Mouse (Mus musculus) Patski (cell line): ENCODE results near the gene Tmem238. TPM values are rescaled to one million over a fixed set of nuclear protein-coding genes. Genes with fewer than 3 reads are reported as not detected.

Experiments used
- ATAC-seq: fragments of 100-300 bp; one replicate; pipeline ENCODE4 v1.8.0; 2021
- CTCF ChIA-PET: fragments of 350-600 bp; sonication (Branson Sonifier 250); formaldehyde crosslinking; loops from one replicate; lab custom pipeline; 2022; ENCODE audit warnings: inconsistent platforms; lab: Charles Lee
- POLR2A ChIA-PET: fragments of 350-600 bp; sonication (Branson Sonifier 250); formaldehyde crosslinking; loops from one replicate; lab custom pipeline; 2022; ENCODE audit warnings: antibody characterized with exemption, inconsistent platforms; lab: Charles Lee
- DNase-seq: peaks from one replicate; pipeline ENCODE4 v3.0.0-alpha.2; 2011; ENCODE audit warnings: low read depth, low spot score
- H3K27me3 ChIP-seq: fragments of 371-371 bp; one replicate; pipeline ENCODE4 v1.5.1; 2021
- CTCF ChIP-seq: fragments of 100-300 bp; IDR thresholded peaks from one replicate; pipeline ENCODE4 v1.5.1; 2021
- in situ Hi-C: fragments of 300-500 bp; cut with MboI; formaldehyde crosslinking; loops from 3 replicates; pipeline ENCODE4 v1.11.1; 2018; ENCODE audit warnings: low pct_unique_long_range_greater_than_20kb, mixed read lengths
- polyA plus RNA-seq: library from polyadenylated mRNA; unstranded; gene quantifications from one replicate; pipeline ENCODE4 v1.2.3, GENCODE M21; 2021

Gene Tmem238
- polyA plus RNA-seq, 1 experiment from 2014 or later, result 5.7 TPM

DNA sequence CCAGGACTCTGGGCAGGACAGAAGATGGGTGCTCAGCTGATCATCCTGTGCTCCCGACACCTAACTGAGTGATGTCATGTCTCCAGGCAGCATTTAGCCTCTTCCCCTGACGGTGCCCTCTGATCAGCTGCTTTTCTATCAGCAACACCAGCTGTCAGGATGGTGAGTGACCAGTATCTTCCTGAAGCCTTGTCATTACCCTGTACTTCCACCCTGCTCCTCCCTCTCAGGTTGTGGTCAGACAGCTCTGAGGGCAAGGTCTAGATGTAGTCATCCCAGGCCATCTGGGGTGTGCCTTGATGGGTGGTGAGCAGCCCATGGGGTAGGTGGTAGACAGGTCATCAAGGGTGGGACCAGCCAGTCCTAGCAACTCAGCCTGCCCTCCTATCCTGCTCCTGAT, 40.3 kb downstream of the Tmem238 start:
- DNase-seq (no peak), ATAC-seq (no peak)
- in situ Hi-C loops, result no loop called here
- no peak for TF ChIP-seq CTCF
- ChIA-PET POLR2A (interaction anchor here (1.0 to 1.2 kb wide), 2 partner anchors 27 to 40 kb away, joined by 3 to 4 read pairs; partner anchors contain the start of gene Tmem238), CTCF (no interaction called here)
- no peaks in the 10 kb centered on the region for H3K27me3 ChIP-seq

DNA sequence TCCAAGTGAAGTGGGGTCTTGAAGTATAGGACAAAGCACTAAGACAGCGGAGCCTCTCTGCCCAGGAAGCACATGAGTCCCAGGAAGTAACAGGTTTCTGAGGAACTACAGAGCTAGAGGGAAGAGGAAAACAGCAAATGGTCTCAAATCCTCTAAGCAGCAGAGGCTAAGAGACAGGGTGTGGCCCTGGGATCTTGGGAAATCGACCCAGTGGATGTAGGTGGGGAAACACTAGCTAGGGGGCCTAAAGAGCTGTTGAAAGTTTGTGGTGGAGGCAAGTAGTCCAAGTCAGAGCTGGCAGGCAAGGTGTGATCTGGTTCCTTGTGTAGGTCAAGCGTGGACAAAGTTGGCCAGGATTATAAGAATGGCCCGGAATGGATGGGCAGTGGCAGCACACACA, 41.1 kb downstream of the Tmem238 start:
- ChIA-PET CTCF (no interaction called here), POLR2A (interaction anchor here (1.0 to 1.2 kb wide), 2 partner anchors 28 to 41 kb away, joined by 3 to 4 read pairs; partner anchors contain the start of gene Tmem238)
- no peaks in the 10 kb centered on the region for H3K27me3 ChIP-seq
- in situ Hi-C loops, result no loop called here
- no peak for DNase-seq
- no peak for ATAC-seq
- no peak for TF ChIP-seq CTCF

DNA sequence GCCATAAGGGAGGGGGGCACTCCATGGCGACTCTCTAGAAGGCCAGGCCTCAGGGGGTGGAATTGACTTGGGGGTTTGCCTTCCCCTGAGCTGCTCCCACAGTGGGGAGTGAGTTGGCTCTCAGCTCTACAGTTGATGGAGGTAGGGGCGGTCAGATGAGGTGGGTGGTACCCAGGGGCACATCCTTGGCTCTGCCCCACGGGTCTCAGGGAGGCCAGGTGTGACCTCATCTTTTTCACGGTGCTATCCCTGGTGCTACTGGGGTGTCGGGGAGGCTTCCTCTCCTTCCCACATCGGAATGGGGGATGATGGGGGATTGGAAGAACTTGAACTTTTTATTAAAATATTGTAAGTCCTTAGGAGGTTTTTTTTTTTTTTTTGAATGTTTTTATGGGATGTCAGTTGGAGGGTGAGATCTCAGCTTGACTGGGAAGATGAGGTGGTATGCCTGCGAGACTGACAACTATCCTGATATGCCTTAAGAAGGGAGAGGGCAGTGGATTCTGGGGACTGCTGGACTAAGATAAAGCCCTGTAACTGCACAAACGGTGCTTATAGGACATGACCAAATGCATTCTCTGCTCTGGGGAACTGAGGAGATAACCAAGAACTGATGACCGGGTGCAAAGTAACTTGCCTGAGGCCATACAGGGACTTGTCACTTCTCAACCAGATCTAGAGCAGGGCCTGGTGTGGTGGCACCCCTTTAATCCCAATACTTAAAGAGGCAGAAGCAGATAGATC, 42.1 kb downstream of the Tmem238 start:
- CTCF ChIA-PET, result no interaction called here
- DNase-seq (no peak), ATAC-seq (no peak)
- TF ChIP-seq CTCF, result no peak
- in situ Hi-C loops, result no loop called here
- POLR2A ChIA-PET, result no interaction called here
- no peaks in the 10 kb centered on the region for H3K27me3 ChIP-seq

DNA sequence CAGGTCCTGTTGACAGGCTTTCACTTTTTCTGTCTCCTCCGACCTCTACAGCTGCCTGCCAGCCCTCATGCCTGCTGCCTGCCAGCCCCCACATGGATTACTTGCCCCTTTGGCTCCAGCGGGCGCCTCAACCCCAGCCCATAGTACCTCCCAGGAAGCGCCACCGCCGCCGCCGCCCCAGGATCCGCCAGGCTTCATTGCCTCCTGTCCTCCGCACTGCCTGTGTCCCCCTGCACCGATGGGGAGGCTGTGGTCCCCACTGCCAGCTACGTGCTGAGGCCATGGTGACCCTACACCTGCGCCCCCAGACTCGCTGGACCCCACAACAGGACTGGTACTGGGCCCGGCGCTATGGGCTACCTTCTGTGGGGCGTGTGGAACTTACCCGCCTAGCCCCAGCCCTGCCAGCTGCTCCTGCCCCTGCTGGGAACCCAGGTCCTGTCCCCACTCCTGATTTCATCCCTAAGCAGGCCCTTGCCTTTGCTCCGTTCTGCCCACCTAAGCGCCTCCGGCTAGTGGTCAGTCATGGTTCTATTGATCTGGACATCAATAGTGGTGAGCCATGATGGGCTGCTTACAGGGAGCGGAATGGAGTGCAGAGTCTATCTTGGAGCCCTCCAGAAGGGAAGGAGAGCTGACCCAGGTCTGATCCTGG, 43.0 kb downstream of the Tmem238 start:
- ChIA-PET CTCF (interaction anchor here (1.5 kb wide), 1 partner anchor 35 kb away, joined by 3 read pairs; no protein-coding TSS in a partner anchor), POLR2A (no interaction called here)
- no peaks in the 10 kb centered on the region for H3K27me3 ChIP-seq
- in situ Hi-C loops, result no loop called here
- ATAC-seq (no peak), DNase-seq (no peak)
- TF ChIP-seq CTCF, result no peak

DNA sequence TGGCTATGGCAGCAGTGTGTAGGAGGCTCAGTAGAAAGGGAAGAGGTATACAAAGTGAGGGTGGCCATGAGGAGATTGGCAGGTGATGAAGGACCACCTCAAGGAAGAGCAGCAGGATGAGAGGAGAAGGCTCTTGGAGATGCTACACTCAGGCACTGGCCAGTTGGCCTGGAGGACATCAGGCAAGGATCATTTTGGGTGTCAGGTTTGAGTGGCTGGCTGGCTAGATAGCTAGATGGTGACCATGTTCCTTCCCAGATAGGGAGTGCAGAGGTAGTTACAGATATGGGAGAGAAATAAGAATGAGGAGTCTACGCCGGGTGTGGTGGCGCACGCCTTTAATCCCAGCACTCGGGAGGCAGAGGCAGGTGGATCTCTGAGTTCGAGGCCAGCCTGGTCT, 44.6 kb downstream of the Tmem238 start:
- TF ChIP-seq CTCF, result no peak
- no peak for DNase-seq
- in situ Hi-C loops, result no loop called here
- ChIA-PET POLR2A (interaction anchor here (1.4 kb wide), 1 partner anchor 34 kb away, joined by 5 read pairs; no protein-coding TSS in a partner anchor), CTCF (interaction anchor here (1.5 kb wide), 1 partner anchor 37 kb away, joined by 3 read pairs; no protein-coding TSS in a partner anchor)
- no peaks in the 10 kb centered on the region for H3K27me3 ChIP-seq
- no peak for ATAC-seq

DNA sequence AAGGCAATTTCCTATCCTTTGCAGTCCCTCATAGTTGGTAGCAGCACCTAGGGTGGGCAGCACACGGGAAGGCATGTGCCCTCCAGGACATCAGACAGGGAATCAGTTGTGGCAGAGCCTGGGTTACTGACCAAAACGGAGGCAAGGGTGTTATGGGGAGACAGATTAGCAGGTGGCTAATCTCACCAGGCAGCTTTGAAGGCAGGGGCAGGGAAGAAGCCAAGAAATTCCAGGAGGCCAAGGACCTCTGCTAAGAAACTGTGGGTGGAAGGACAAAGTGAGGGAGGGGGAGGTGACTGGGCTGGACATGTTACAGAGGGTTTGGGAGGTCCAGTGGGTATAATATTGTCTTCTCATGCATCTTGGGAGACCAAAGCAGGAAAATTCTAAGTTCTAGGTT, 46.1 kb downstream of the Tmem238 start:
- TF ChIP-seq CTCF, result no peak
- ChIA-PET CTCF (no interaction called here), POLR2A (interaction anchor here (1.5 kb wide), 1 partner anchor 10 kb away, joined by 3 read pairs; no protein-coding TSS in a partner anchor)
- no peak for ATAC-seq
- H3K27me3 ChIP-seq, result no peaks in the 10 kb centered on the region
- in situ Hi-C loops, result no loop called here
- no peak for DNase-seq

DNA sequence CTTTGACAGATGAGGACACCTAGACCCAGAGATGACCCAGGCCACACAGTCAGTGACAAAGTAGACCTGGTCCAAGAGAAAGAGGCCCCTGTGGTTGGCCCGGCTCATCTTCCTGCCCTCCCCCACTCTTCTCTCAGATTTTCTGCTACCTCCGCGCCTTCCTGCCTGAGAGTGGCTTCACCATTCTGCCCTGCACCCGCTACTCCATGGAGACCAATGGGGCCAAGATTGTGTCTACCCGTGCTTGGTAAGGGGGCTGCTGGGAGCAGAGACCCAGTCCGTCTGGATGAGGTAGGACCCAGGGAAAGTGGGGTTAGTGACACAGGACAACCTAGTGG, 47.0 kb downstream of the Tmem238 start:
- ChIA-PET CTCF (no interaction called here), POLR2A (interaction anchor here (0.5 to 1.5 kb wide), 2 partner anchors 11 to 173 kb away, joined by 3 to 4 read pairs; no protein-coding TSS in a partner anchor)
- DNase-seq (no peak), ATAC-seq (no peak)
- in situ Hi-C loops, result no loop called here
- TF ChIP-seq CTCF, result no peak
- H3K27me3 ChIP-seq, result no peaks in the 10 kb centered on the region

DNA sequence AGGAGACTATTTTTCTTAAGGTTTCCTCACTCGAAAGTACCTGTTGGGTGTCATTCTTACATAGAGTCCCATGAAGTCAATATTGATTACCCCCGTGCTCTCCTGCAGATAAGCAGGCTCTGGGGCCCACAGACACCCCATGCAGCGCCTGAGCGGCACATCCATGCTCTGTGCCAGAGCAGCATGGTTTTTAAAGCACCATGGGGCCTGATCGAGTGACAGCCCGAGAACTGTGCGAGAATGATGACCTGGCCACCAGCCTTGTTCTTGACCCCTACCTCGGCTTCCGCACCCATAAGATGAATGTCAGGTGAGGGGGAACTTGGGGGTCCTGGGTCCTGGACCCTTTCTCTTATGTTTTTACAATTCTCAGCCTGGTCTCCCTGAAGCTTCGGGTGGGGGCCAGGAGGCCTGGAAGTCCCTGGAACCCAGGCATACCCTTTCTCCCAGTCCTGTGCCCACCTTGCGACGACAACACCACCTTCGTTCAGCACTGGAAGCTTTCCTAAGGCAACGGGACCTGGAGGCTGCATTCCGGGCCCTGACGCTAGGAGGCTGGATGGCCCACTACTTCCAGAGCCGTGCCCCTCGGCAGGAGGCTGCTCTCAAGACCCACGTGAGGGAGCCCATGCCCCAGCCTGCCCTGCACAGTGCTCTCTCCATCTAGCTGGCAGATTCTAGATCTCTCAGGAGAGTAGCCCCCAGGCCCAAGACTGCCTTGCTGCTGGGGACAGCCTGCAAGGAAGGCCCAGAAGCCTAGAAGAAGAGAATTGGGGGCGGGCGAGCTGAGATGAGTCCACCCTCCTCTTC, 47.6 kb downstream of the Tmem238 start:
- no peak for DNase-seq
- ChIA-PET CTCF (no interaction called here), POLR2A (interaction anchor here (0.5 to 1.5 kb wide), 5 partner anchors 11 to 174 kb away, joined by 3 to 5 read pairs (median 4); partner anchors contain the start of genes Cox6b2, Rpl28 and Tmem238)
- ATAC-seq, result no peak
- no peaks in the 10 kb centered on the region for H3K27me3 ChIP-seq
- TF ChIP-seq CTCF, result no peak
- in situ Hi-C loops, result no loop called here

DNA sequence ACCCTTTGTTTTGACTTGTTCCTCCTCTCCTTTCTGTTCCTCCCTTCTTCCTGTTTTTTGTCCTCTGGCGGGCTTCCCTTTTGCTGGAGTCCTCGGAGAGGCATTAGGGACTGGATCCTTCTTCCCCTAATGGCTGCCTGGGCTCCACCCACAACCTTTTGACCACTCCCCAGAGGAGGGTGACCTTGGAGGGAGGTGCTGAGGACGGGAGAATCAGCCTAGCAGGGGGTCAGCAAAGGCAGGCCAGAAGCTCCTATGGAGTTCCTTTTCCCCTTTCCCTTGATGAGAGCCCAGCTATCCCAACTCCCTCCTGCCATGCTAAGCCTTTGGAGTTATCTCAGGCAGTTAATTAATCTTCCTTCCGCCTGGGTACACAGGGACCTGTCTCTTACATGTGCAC, 48.3 kb downstream of the Tmem238 start:
- POLR2A ChIA-PET, result interaction anchor here (0.8 to 1.3 kb wide), 4 partner anchors 11 to 52 kb away, joined by 3 to 7 read pairs (median 4); partner anchors contain the start of genes Cox6b2, Rpl28 and Tmem238
- ATAC-seq (no peak), DNase-seq (peak; percentile 22)
- in situ Hi-C loops, result no loop called here
- CTCF ChIA-PET, result no interaction called here
- H3K27me3 ChIP-seq, result no peaks in the 10 kb centered on the region
- no peak for TF ChIP-seq CTCF

DNA sequence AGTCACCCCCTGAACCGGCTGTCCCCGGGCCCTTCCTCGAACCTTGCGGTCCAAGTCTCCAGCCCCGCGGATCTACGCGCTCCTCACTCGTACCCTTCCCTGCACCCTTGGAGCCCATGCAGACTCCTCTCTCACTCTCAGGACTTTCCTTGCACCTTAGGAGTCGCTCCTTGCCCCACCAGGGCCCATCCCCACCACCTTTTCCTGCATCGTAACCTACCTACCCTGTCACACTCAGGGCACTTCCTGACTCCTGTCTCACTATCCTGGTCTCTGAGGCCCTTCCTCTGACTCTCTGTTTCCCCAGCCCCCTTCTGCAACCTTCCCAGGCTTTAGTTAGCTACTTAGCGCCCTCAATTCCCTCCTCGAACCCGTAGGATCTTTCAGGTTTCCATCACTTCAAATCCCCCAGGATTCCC, 49.1 kb downstream of the Tmem238 start:
- ChIA-PET POLR2A (interaction anchor here (1.3 kb wide), 1 partner anchor 52 kb away, joined by 3 read pairs; the partner anchor contains the start of gene Rpl28), CTCF (interaction anchor here (1.4 to 1.7 kb wide), 2 partner anchors 28 to 38 kb away, joined by 3 read pairs; no protein-coding TSS in a partner anchor)
- H3K27me3 ChIP-seq, result no peaks in the 10 kb centered on the region
- TF ChIP-seq CTCF, result no peak
- in situ Hi-C loops, result no loop called here
- DNase-seq (no peak), ATAC-seq (no peak)
